Mouse (Mus musculus): Measurements from ENCODE around the gene Tsc22d3. TPM values are rescaled to one million over a fixed set of nuclear protein-coding genes. Genes with fewer than 3 reads are reported as not detected.
"Not testable (repeated sequence)": the region's sequence is repeated elsewhere in the genome, so short reads cannot be mapped to it uniquely, and the experiment has no call there.

Gene Tsc22d3
- polyA plus RNA-seq, 1 experiment from 2014 or later: 104 TPM

GRCm38 (mm10) chrX:140547660-140548419 is 52.6 kb downstream of the Tsc22d3 start:
- no peaks in the 10 kb centered on the region for H3K4me1 ChIP-seq (replicated peaks; ENCODE audit: control insufficient read depth, insufficient read depth, low read length)
- WGBS: 87% methylated on average over 7 of the region's 7 CpGs
- H3K4me3 ChIP-seq (replicated peaks; ENCODE audit: low read length): no peak overlapping the region
- H3K36me3 ChIP-seq (ENCODE audit: control insufficient read depth, insufficient read depth): no peaks in the 10 kb centered on the region
- no peak overlapping the region for H3K27ac ChIP-seq (ENCODE audit: low read length)
- H3K9me3 ChIP-seq (ENCODE audit: control insufficient read depth, low read length): no peaks in the 10 kb centered on the region
- no peak overlapping the region for H3K4me2 ChIP-seq (ENCODE audit: low read length)
- no peak overlapping the region for H3K9ac ChIP-seq (replicated peaks; ENCODE audit: low read depth, low read length)
- peaks cover 16% of the 10 kb centered on the region for H3K27me3 ChIP-seq (replicated peaks; ENCODE audit: control insufficient read depth, insufficient read depth, low read length)
- no peak for ATAC-seq

GRCm38 (mm10) chrX:140544737-140545136 is 55.7 kb downstream of the Tsc22d3 start:
- H3K36me3 ChIP-seq (ENCODE audit: control insufficient read depth, insufficient read depth): no peaks in the 10 kb centered on the region
- WGBS: 29% methylated on average over 3 of the region's 3 CpGs
- no peaks in the 10 kb centered on the region for H3K9me3 ChIP-seq (ENCODE audit: control insufficient read depth, low read length)
- no peak overlapping the region for H3K4me2 ChIP-seq (ENCODE audit: low read length)
- peaks cover 8% of the 10 kb centered on the region for H3K27me3 ChIP-seq (replicated peaks; ENCODE audit: control insufficient read depth, insufficient read depth, low read length)
- no peak for ATAC-seq
- H3K27ac ChIP-seq (ENCODE audit: low read length): no peak overlapping the region
- no peak overlapping the region for H3K4me3 ChIP-seq (replicated peaks; ENCODE audit: low read length)
- no peak overlapping the region for H3K9ac ChIP-seq (replicated peaks; ENCODE audit: low read depth, low read length)
- peaks cover 6% of the 10 kb centered on the region; the same call in 1 of the 2 replicates for H3K4me1 ChIP-seq (replicated peaks; ENCODE audit: control insufficient read depth, insufficient read depth, low read length)

- peak overlapping the region; percentile 66 for H3K27ac ChIP-seq (ENCODE audit: low read length)
- peak overlapping the region; percentile 62 for H3K9ac ChIP-seq (replicated peaks; ENCODE audit: low read depth, low read length)
- H3K9me3 ChIP-seq (ENCODE audit: control insufficient read depth, low read length): no peaks in the 10 kb centered on the region
- H3K36me3 ChIP-seq (ENCODE audit: control insufficient read depth, insufficient read depth): no peaks in the 10 kb centered on the region
- peaks cover 6% of the 10 kb centered on the region; the same call in 1 of the 2 replicates for H3K4me1 ChIP-seq (replicated peaks; ENCODE audit: control insufficient read depth, insufficient read depth, low read length)
- peaks cover 8% of the 10 kb centered on the region for H3K27me3 ChIP-seq (replicated peaks; ENCODE audit: control insufficient read depth, insufficient read depth, low read length)
- 31% methylated on average over 18 of the region's 18 CpGs for WGBS
- H3K4me3 ChIP-seq (replicated peaks; ENCODE audit: low read length): peak overlapping the region; percentile 43
- ATAC-seq: peak; percentile 80
- H3K4me2 ChIP-seq (ENCODE audit: low read length): peak overlapping the region; percentile 58
Observed at GRCm38 (mm10) chrX:140542938-140543673, 57.4 kb downstream of the Tsc22d3 start.

GRCm38 (mm10) chrX:140542474-140542845 is 58.0 kb downstream of the Tsc22d3 start:
- H3K36me3 ChIP-seq (ENCODE audit: control insufficient read depth, insufficient read depth): no peaks in the 10 kb centered on the region
- H3K9me3 ChIP-seq (ENCODE audit: control insufficient read depth, low read length): no peaks in the 10 kb centered on the region
- WGBS: 23% methylated on average over 20 of the region's 21 CpGs
- peak overlapping the region; percentile 66 for H3K27ac ChIP-seq (ENCODE audit: low read length)
- H3K9ac ChIP-seq (replicated peaks; ENCODE audit: low read depth, low read length): peak overlapping the region; percentile 62
- ATAC-seq: peak; percentile 90
- H3K27me3 ChIP-seq (replicated peaks; ENCODE audit: control insufficient read depth, insufficient read depth, low read length): peaks cover 2% of the 10 kb centered on the region
- H3K4me1 ChIP-seq (replicated peaks; ENCODE audit: control insufficient read depth, insufficient read depth, low read length): peaks cover 6% of the 10 kb centered on the region; the same call in 1 of the 2 replicates
- H3K4me2 ChIP-seq (ENCODE audit: low read length): peak overlapping the region; percentile 58
- H3K4me3 ChIP-seq (replicated peaks; ENCODE audit: low read length): peak overlapping the region; percentile 43

- Histone ChIP-seq H3K9ac (replicated peaks; ENCODE audit: low read depth, low read length) (peak overlapping the region; percentile 62), H3K27ac (ENCODE audit: low read length) (no peak overlapping the region; the same call in 1 of the 2 replicates), H3K4me1 (replicated peaks; ENCODE audit: control insufficient read depth, insufficient read depth, low read length) (peaks cover 6% of the 10 kb centered on the region; the same call in 1 of the 2 replicates), H3K9me3 (ENCODE audit: control insufficient read depth, low read length) (no peaks in the 10 kb centered on the region), H3K36me3 (ENCODE audit: control insufficient read depth, insufficient read depth) (no peaks in the 10 kb centered on the region), H3K4me3 (replicated peaks; ENCODE audit: low read length) (peak overlapping the region; percentile 43), H3K4me2 (ENCODE audit: low read length) (peak overlapping the region; percentile 58), H3K27me3 (replicated peaks; ENCODE audit: control insufficient read depth, insufficient read depth, low read length) (peaks cover 2% of the 10 kb centered on the region)
- ATAC-seq: peak; percentile 61
- 22% methylated on average over 10 of the region's 10 CpGs for WGBS
Observed at GRCm38 (mm10) chrX:140541711-140542473, 58.6 kb downstream of the Tsc22d3 start.

- H3K9ac ChIP-seq (replicated peaks; ENCODE audit: low read depth, low read length): no peak overlapping the region
- peaks cover 6% of the 10 kb centered on the region; the same call in 1 of the 2 replicates for H3K4me1 ChIP-seq (replicated peaks; ENCODE audit: control insufficient read depth, insufficient read depth, low read length)
- no peaks in the 10 kb centered on the region for H3K9me3 ChIP-seq (ENCODE audit: control insufficient read depth, low read length)
- no peaks in the 10 kb centered on the region for H3K36me3 ChIP-seq (ENCODE audit: control insufficient read depth, insufficient read depth)
- H3K27ac ChIP-seq (ENCODE audit: low read length): no peak overlapping the region
- no peak overlapping the region for H3K4me3 ChIP-seq (replicated peaks; ENCODE audit: low read length)
- H3K4me2 ChIP-seq (ENCODE audit: low read length): no peak overlapping the region
- peaks cover 2% of the 10 kb centered on the region for H3K27me3 ChIP-seq (replicated peaks; ENCODE audit: control insufficient read depth, insufficient read depth, low read length)
- ATAC-seq: no peak
- whole genome bisulfite sequencing: 91% methylated on average over 15 of the region's 15 CpGs
Observed at GRCm38 (mm10) chrX:140540500-140541114, 59.9 kb downstream of the Tsc22d3 start.

GRCm38 (mm10) chrX:140539831-140540230 is 60.6 kb downstream of the Tsc22d3 start:
- WGBS: 85% methylated on average over 3 of the region's 3 CpGs
- not testable (repeated sequence) for H3K36me3 ChIP-seq (ENCODE audit: control insufficient read depth, insufficient read depth); H3K9ac ChIP-seq (replicated peaks; ENCODE audit: low read depth, low read length); H3K27ac ChIP-seq (ENCODE audit: low read length); ATAC-seq; H3K9me3 ChIP-seq (ENCODE audit: control insufficient read depth, low read length); H3K27me3 ChIP-seq (replicated peaks; ENCODE audit: control insufficient read depth, insufficient read depth, low read length); H3K4me3 ChIP-seq (replicated peaks; ENCODE audit: low read length); H3K4me1 ChIP-seq (replicated peaks; ENCODE audit: control insufficient read depth, insufficient read depth, low read length); H3K4me2 ChIP-seq (ENCODE audit: low read length)

GRCm38 (mm10) chrX:140539111-140539680 is 61.3 kb downstream of the Tsc22d3 start:
- no peak overlapping the region for H3K27ac ChIP-seq (ENCODE audit: low read length)
- no peak overlapping the region for H3K9ac ChIP-seq (replicated peaks; ENCODE audit: low read depth, low read length)
- ATAC-seq: no peak
- no peak overlapping the region for H3K4me3 ChIP-seq (replicated peaks; ENCODE audit: low read length)
- H3K4me1 ChIP-seq (replicated peaks; ENCODE audit: control insufficient read depth, insufficient read depth, low read length): peaks cover 6% of the 10 kb centered on the region; the same call in 1 of the 2 replicates
- H3K36me3 ChIP-seq (ENCODE audit: control insufficient read depth, insufficient read depth): no peaks in the 10 kb centered on the region
- H3K9me3 ChIP-seq (ENCODE audit: control insufficient read depth, low read length): no peaks in the 10 kb centered on the region
- 0 out of 2 replicates have a peak, but pooled peaks cover 2% of the 10 kb centered on the region for H3K27me3 ChIP-seq (replicated peaks; ENCODE audit: control insufficient read depth, insufficient read depth, low read length)
- H3K4me2 ChIP-seq (ENCODE audit: low read length): no peak overlapping the region
- 93% methylated on average over 3 of the region's 3 CpGs for WGBS

Data from forebrain, embryonic 16.5 days (tissue).